Mouse (Mus musculus): ENCODE data around the gene Vsig10. TPM values are rescaled to one million over a fixed set of nuclear protein-coding genes. Genes with fewer than 3 reads are reported as not detected.
"Not testable (repeated sequence)": the region's sequence is repeated elsewhere in the genome, so short reads cannot be mapped to it uniquely, and the experiment has no call there.

The Vsig10 gene
- total RNA-seq, 2 experiments from 2014 or later = 5.7 to 6.9 TPM

DNA sequence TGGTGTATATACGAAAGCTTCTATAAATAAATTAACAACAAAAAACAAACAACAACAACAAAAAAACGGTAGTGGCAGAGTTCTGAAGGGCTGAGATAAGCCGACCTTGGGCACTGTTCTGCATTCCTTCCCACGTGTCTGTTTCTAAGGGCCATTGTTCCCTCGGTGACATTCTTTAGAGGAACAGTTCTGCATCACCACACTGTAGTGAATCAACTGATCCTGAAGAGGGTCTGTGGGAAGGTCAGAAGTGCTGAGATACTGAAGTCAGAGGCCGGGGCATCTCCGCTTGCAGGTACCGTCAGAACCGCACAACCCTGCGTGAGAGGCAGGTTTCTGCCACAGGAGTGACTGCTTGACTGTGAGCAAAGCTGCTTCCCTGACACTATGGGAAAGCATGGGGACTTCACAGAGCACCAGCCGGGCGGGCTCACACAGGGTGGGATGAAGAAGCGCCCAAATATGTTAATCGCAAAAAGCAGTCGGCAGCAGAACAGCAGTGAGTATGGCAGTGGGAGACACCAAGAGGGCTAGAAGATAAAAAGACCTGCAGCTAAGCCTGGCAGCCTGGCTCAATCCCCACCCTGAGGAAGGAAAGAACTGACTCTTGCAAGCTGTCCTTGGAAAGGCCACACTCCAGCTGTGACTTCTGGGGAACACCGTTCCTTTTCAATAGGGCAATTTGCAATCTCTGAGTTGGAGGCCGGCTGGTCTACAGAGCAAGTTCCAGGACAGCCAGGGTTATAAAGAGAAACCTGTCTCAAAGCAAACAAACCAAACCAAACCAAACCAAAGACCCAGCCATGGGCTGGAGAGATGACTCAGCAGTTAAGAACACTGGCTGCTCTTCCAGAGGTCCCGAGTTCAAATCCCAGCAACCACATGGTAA, 14.9 kb upstream of the Vsig10 start:
- DNase-seq (ENCODE audit: low spot score) = no peak

DNA sequence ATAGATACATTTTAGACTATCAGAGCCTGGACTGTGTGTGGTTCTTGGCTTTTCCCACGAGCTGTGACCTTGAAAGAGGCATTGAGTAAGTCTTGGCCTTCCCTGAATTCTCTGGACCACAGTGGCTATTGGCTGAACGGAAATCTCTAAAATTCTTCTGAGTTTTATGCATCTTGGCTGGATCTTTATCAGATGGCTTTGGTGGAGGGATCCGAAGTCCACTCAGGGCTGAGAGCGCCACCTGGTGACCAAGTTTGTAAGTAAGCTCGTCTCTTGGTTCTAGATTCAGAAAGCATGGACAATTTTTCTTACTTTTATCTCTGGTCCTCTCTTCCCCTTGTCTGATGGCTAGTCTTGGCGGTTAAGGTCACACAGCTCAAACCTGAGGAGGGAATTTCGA, 13.9 kb upstream of the Vsig10 start:
- DNase-seq (ENCODE audit: low spot score) = peak; percentile 72

DNA sequence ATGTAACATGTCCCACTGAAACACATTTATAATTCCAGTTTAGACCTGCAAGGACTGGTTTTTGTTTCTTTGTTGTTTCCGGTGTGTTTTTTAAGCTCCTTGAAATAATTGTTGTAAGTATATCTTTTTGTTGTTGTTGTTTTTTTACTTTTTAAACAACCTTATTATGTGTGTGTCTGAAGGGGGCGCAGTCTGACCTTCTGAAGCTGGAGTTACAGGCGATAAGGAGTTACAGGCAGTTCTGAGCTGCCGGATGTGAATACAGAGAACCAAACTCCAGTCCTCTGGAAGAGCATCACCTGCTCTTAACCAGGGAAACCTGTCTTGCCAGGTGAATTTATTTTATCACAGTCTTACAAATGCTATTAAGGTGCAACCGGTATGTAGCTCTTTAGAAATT, 13.1 kb upstream of the Vsig10 start:
- no peak for DNase-seq (ENCODE audit: low spot score)

DNA sequence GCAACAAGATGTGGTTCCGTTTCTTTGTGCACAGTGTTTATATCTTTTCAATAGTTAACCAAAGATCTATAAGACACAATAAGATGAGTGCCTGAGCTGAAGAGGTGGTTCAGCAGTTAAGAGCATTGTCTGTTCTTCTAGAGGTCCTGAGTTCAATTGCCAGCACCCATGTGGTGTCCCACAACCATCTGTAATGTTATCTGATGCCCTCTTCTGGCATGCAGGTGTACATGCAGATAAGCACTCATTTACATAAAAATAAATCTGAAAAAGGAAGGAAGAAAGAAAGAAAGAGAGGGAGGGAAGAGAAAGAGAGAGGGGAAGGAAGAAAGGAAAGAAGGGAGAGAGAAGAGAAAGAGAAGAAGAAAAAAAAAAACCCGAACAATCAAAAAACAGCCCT, 12.1 kb upstream of the Vsig10 start:
- DNase-seq (ENCODE audit: low spot score) = no peak

DNA sequence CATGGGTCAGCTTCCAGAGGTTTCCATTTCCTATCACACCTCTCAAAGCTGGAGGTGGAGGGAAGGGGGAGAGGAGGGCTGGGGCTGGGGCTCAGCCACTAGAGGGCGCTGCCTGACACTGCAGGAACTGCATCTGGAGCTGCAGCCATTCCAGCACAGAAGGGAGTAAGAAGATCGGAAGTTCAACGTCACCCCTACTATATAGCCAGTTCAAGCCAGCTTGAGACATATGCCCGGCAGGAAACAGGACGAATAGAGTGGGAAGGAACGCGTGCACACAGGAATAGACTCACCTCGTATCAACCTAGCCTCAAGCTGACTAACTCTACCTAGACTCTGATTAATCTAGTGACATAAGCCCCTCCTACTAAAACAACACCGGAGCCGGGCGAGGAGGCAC, 11.2 kb upstream of the Vsig10 start:
- DNase-seq (ENCODE audit: low spot score) = peak; percentile 73

DNA sequence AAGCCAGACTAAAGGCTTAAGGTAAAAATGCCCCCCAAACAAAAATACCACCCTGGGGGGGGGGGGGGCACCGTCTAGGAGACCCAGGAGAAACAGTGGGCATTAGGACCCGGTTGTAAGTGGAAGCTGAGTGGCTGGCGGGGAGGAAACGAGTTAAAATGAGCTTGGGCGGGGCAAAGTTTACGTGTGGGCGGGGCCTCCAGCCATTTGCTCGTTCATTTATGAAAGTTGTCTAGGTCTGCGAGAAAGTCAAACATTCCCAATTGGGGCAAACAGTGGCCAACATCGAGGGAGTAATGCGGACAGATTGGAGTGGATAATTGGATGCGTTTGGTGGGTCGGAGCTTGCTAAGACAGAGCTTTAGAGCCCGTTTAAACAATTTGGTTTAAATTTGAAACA, 5.5 kb upstream of the Vsig10 start:
- DNase-seq (ENCODE audit: low spot score) = peak; percentile 61

DNA sequence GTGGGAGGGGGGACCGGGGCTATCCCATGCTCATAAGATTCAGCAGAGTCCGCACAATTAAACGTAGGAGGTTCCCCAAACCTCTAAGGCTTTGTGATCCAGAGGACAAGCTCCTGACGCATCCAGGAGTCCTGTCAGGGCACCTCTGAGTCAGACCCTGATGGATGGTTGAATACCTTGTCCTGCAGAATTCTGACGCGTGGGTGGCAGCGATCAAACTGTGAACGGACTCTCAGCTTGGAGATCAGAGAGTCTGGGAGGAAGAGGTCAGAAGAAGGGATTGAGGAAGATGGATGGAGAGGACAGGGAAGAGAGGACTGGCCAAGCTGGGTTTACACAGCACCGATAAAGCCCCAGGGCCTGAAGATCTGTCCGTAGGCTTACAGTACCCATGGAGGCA, 5.0 kb upstream of the Vsig10 start:
- DNase-seq (ENCODE audit: low spot score) = no peak

DNA sequence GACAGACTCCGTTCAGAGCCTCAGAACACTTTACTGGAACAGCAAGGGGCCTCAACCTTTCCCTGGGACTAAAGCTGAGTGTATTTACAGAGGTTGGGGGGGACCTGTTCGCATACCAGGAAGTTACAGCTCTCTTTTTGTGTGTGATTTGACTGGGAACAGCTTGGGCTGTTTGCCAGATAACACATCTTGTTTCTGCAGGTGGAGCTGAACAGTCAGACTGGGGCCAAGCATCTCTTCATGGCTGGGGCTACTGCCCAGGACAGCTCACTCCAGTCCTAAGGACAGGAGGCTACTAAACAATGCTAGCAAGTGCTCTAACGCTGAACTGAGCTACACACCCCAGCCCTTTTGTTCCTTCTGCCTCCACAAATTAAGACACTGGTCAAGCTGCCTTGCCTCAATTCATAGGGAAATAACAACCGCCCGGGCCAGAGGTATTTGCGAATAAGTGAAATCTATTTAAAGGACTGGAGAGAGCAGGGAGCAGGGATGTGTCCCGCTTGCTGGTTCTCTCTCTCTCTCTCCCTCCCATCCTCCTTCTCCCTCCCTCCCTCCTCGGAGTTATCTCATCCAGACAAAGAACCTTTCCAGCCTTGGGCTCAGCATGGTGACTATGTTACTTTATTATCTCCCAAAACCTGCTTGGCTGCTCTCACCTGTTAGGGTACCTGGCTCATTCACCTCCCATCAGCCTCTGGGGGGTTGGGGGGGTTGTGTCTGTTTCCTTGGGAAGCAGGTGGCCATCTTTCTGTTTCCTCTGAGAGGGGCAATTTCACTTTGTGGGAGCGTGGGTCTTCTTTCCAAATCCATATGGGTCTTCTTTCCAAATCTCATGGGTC, 4.1 kb upstream of the Vsig10 start:
- DNase-seq (ENCODE audit: low spot score) = no peak

DNA sequence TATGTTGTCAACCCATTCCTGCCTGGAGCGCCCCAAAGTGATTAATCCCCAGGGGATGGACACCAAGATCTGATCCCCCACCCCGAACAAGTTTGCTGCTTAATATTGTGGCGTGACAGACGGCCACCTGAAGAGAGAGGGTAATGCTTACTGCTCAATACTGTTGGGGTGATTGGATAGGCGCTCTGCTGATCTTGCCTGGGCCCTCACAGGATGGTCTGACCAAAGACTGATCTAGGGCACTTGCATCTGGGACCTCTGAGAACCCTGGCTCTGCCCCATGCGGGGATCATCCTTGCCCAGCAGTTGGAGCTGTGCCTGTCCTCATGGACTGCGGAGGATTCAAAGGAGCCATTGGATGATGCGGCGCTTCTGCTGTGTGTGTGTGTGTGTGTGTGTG, 4.9 kb downstream of the Vsig10 start:
- no peak for DNase-seq (ENCODE audit: low spot score)

DNA sequence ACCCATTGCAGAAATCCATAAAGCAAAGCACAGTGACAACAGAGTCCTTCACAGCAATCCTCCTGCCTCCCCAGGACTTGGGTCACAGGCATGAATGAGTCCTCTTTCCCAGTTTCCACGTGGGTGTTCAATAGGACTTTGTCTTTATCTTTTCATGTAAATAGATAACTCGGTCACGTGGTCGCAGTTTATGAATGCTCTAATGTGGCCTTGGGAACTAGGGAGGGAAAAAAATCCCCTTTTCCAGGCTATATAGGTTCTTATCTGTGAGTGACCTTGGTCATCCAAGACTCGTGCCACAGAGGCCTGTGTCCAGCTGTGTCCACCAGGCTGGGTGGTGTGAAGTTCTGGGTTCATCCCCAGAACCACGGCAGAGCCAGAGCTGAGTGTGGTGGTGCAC, 7.5 kb downstream of the Vsig10 start:
- DNase-seq (ENCODE audit: low spot score) = no peak

DNA sequence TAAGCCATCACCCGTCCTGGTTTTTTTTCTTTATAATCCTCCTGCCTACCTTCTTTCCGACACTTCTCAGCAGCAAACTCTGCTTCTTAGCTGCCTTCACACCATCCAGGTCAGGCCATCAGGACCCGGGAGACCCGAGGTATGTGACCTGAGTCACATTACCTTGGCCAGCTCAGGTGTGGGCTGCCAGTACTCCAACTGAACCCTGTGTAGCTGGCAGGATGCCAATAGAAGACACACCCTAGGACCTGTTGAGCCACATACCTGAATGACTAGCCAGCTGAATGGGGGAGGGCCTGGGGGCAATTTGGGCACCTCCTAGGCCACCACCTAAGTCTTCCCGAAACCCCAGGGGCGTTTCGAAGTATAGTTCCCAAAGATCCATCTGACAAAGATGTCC, 11.6 kb downstream of the Vsig10 start:
- DNase-seq (ENCODE audit: low spot score) = no peak

DNA sequence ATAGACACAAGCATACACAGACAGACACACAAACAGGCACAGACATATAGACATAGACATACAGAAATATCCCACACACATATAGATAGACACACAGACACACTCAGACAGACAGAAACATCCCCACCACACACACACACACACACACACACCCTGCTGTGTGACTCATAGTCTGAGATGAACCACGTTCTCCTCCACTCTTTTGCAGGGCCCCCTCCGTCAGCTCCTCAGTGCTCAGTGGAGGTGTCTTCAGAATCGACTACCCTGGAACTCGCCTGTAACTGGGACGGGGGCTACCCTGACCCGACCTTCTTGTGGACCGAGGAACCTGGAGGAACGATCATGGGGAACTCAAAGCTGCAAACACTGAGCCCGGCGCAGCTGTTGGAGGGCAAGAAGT, 19.1 kb downstream of the Vsig10 start:
- DNase-seq (ENCODE audit: low spot score) = no peak

DNA sequence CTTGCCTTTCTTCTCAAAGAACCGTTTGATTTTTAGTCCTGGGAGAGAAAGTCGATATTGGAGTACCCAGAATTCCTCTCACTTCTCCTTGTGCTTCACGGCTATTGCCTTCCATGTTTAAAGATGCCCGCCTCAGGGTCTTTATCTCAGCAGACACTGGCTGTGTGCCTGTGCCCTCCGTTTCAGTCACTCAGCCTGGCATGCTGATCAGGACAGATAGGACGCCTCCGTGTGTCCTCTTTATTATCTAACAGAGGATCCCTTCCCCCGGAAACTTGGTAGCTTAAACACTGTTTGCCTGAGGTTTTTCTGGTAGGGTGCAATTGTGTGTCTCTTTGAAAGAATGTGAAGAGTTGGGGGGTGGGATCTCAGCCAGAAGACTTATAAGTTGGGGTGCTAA, 19.6 kb downstream of the Vsig10 start:
- no peak for DNase-seq (ENCODE audit: low spot score)

DNA sequence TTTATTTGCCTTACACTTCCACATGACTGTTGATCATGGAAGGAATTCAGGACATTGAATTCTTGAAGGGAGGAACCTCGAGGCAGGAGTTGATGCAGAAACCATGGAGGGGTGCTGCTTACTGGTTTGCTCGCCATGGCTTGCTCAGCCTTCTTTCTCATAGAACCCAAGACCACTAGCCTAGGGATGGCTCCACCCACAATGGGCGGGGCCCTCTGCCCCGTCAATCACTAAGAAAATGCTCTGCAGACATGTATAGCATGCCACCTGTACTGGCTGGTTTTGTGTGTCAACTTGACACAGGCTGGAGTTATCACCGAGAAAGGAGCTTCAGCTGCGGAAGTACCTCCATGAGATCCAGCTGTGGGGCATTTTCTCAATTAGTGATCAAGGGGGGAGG, 21.2 kb downstream of the Vsig10 start:
- DNase-seq (ENCODE audit: low spot score) = no peak

DNA sequence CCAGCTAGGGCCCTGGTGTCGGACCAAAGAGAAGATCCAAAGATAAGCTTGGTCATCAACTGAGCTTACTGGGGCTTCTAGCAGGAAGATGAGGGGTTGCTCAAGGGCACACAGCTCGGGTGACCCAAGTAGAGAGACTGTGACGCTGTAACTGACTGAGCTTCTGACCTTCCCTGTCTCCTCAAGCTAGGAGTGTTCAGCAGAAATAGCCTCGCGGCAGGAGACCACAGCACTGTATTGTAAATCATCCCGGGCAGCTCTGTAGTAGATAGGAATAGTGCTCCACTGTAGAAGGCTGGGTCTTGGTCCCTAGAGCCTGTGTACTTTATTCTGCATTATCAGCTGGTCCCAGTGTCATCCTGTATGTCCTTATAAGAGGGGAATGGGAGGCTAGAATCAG, 23.0 kb downstream of the Vsig10 start:
- DNase-seq (ENCODE audit: low spot score) = no peak

DNA sequence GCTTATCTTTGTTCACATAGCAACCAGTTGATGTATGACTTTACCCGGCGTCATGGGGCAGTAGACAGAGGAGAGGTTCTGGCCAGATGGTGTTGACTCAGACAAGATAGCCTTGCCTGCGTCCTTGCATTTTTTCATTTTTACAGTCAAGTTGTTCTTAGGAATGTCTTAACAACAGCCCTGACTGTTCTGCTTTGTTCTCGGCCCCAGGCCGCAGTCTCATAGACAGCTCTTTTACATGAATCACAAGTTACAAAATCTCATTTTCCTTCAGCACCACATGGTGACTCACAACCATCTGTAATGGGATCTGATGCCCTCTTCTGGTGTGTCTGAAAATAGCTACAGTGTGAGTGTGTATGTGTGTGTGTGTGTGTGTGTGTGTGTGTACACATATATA, 25.6 kb downstream of the Vsig10 start:
- not testable (repeated sequence) for DNase-seq (ENCODE audit: low spot score)

DNA sequence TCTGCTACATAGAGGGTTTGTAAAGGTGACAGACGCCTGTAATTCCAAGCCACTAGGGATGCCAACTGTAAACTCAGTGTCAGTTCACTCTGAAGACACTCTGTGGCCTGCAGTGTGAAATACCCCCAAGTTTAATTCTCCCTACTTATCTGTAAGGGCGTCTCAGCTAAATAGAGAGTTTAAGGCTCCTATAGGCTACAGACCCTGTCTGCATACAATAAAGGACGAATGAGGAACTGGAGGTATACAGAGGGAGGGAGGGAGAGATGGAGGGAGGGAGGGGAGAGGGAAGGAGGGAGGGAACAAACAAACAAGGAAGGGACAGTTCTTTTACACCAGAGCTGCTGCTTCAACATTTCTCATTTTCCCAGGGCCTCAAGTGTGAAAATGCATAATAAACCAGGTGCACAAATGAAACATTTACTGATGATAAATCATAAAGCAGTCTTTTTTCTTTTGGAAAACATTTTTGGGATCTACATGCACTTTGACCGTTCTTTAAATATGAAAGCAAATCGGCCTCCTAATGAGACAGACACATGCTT, 26.6 kb downstream of the Vsig10 start:
- DNase-seq (ENCODE audit: low spot score) = no peak

DNA sequence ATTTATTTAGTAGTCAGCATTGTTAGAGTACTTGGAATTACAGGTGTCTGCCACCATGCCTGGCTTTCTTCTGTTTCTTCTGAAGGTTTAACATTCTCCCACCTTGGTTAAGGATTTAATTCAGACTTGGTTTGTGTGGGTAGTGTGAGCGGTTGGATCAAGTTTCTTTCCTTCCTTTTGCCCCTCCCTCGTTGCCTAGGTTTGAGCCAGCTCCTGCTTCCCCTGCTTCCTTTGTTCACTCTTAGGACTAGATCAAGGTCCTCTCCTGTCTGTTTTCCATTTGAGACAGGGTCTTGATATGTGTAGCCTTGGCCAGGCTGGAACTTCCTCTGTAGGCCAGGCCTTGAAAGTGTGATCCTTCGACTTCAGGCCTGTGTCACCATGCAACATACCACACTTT, 27.4 kb downstream of the Vsig10 start:
- DNase-seq (ENCODE audit: low spot score) = no peak

DNA sequence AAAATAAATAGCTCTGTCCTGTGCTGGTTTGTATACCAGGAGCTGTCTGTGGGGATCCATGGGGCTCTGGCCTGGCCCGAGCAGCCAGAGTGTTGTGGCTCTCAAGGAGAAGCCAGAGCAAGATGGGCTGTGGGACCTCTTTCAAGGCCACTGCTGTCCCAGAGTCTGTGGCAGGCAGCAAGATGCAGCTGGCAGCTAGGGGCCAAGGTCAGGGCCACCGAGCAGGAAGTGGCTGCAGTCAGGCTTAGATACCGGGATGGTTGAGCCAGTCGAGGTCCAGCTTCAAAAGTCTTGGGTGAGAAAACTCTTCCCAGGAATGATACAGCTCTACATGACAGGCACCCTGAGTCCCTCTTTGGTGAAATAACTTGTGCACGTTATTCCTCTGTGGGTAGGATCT, 28.1 kb downstream of the Vsig10 start:
- DNase-seq (ENCODE audit: low spot score) = no peak

DNA sequence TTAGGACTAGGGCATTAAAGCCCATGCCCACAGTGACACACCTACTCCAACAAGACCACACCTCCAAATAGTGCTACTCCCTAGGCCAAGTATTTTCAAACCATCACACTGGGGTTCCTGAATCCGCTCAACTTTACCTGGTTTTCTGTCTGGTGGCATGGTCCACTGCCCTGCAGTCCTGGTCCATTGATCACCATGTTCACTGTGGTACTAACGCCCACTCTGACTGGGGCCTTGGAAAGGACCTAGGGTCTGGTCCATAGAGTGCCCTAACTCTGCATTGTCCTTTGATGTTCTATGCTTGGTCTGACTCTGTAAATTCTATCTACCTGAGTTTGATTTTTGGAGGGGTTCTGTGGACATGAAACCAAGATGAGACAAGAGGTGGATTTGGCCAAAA, 29.0 kb downstream of the Vsig10 start:
- no peak for DNase-seq (ENCODE audit: low spot score)

DNA sequence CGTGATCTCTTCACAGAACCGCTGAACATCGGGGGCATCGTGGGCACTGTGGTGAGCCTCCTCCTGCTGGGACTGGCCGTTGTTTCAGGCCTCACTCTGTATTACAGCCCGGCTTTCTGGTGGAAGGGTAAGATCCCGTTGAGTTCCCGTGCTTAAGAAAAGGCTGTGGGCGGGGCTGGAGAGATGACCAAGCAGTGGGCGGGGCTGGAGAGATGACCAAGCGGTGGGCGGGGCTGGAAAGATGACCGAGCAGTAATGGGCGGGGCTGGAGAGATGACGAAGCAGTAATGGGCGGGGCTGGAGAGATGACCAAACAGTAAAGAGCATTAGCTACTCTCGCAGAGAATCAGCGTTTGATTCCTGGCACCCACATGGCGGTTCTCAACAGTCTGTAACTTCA, 29.4 kb downstream of the Vsig10 start:
- DNase-seq (ENCODE audit: low spot score) = peak; percentile 64

DNA sequence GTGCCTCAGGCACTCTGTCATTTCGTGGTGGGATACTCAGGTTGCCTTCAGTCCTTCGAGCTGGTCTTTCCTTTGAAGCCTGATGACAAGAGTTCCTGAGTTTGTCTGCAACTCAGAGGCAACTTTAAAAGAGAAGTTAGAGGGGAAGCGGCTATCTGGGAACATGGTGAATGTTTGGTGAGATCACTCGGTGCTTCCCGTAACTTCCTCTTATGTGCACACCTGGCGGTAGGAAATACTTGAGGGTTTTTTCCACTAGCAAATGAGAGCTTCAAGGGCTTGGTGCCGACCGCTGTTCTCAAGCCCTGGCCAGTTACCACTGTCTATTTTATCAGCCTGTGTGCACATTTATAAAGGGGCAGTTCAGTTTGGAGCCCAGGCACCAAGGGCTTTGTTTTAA, 35.2 kb downstream of the Vsig10 start:
- no peak for DNase-seq (ENCODE audit: low spot score)
